Mouse (Mus musculus) heart, embryonic 14.5 days (tissue): ENCODE measurements around the gene Pknox2. TPM values are rescaled to one million over a fixed set of nuclear protein-coding genes. Genes with fewer than 3 reads are reported as not detected.

Experiments
- ATAC-seq: fragments of 200-750 bp; cut with Nextera tagmentation; 2 replicates; pipeline ENCODE4 v1.8.0; 2017; ENCODE audit warnings: low read depth, moderate TSS enrichment; ENCODE audit not compliant: insufficient number of reproducible peaks, insufficient read depth, low FRiP score
- H3K27ac ChIP-seq, 2 experiments: fragments of 200-500 bp in 1 of 2; fragments of 300-500 bp in 1 of 2; sonication (generic) in 1 of 2; replicated peaks in 1 of 2; 2 replicates each; pipeline ENCODE4 v1.5.1; 2012 to 2014; ENCODE audit warnings: low read depth in 2 of 2, low read length in 2 of 2, control low read depth in 1 of 2, mild to moderate bottlenecking in 1 of 2, mixed read lengths in 1 of 2; ENCODE audit not compliant: control insufficient read depth in 1 of 2, insufficient read depth in 1 of 2
- H3K27me3 ChIP-seq: fragments of 300-500 bp; sonication (generic); 2 replicates; pipeline ENCODE4 v1.6.1; 2014; ENCODE audit warnings: mild to moderate bottlenecking, low read length, control low read depth; ENCODE audit not compliant: control insufficient read depth, insufficient read depth
- H3K36me3 ChIP-seq: fragments of 300-500 bp; sonication (generic); 2 replicates; pipeline ENCODE4 v1.6.1; 2014; ENCODE audit warnings: mild to moderate bottlenecking, control low read depth, low read length, mixed read lengths; ENCODE audit not compliant: control insufficient read depth, insufficient read depth
- H3K4me1 ChIP-seq, 2 experiments: fragments of 200-500 bp in 1 of 2; fragments of 300-500 bp in 1 of 2; sonication (generic) in 1 of 2; 2 replicates each; pipeline ENCODE4 v1.6.1; 2012 to 2014; ENCODE audit warnings: low read length in 2 of 2, control low read depth in 1 of 2, mixed read lengths in 1 of 2; ENCODE audit not compliant: control insufficient read depth in 2 of 2, insufficient read depth in 2 of 2
- H3K4me2 ChIP-seq: fragments of 300-500 bp; sonication (generic); 2 replicates; pipeline ENCODE4 v1.6.1; 2014; ENCODE audit warnings: mild to moderate bottlenecking, low read length
- H3K4me3 ChIP-seq, 2 experiments: fragments of 200-500 bp in 1 of 2; fragments of 300-500 bp in 1 of 2; sonication (generic) in 1 of 2; 2 replicates each; pipeline ENCODE4 v1.5.1; 2012 to 2014; ENCODE audit warnings: low read length in 2 of 2, mild to moderate bottlenecking in 2 of 2, control low read depth in 1 of 2, low read depth in 1 of 2, moderate library complexity in 1 of 2; ENCODE audit not compliant: control insufficient read depth in 1 of 2, insufficient read depth in 1 of 2
- H3K9ac ChIP-seq: fragments of 300-500 bp; sonication (generic); 2 replicates; pipeline ENCODE4 v1.6.1; 2014; ENCODE audit warnings: mild to moderate bottlenecking, low read length
- H3K9me3 ChIP-seq: fragments of 300-500 bp; sonication (generic); 2 replicates; pipeline ENCODE4 v1.6.1; 2016; ENCODE audit warnings: low read length, control low read depth; ENCODE audit not compliant: control insufficient read depth
- WGBS: fragments of 180-500 bp; shearing (Covaris S2); extraction: QIAGEN DNeasy Blood & Tissue Kit; methylation state at CpG from one replicate; pipeline ENCODE4 v1.1.7; 2014; 5-methylcytosine and 5-hydroxymethylcytosine counted together
- polyA plus RNA-seq: library from polyadenylated mRNA; unstranded; fragments of >200 nt; fragmentation: Nextera tagmentation; extraction: Ambion mirVana; gene quantifications from 2 replicates; pipeline ENCODE4 v1.2.1, GENCODE M21; 2014

The Pknox2 gene
- polyA plus RNA-seq, 1 experiment from 2014 or later = 3.6 TPM

DNA sequence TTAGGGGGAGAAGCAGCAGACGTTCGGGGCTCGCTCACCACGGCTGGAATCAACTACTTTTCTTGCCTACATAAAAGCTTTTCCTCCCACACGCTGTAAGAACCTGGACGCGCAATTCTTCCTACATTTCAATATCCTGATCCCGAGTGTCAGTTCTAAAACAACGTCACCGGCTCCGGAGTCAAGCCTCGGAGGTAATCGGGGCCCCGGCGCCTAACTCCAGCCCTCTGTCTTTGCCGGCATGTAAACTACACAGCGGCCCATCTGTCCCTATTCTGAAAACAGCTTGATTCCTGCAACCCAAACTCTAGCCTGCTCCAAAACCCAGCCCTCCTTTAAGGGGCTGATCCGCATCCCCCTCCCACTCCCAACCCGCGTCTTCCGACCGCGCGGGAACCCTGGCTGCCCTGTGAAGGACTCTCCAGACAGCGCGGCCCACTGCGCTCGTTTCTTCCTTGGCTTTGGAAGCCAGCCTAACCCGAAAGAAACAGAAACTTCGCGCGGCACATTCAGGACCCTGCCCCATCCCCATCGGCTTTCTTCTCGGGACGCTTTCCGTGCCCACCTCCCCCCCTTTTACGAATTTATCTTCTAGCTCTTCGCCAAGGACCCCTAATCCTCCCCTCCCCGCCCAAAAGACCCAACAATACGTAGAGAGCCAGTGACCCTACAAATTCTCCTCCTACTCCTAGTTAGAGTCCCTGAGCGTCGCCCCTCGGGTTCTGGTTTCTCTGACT lies 1.4 kb downstream of the Pknox2 start:
- H3K27ac ChIP-seq = peak overlapping the region; percentile 89 to 93
- peak overlapping the region; percentile 98 for H3K4me2 ChIP-seq
- no peaks in the 10 kb centered on the region for H3K36me3 ChIP-seq
- peaks cover 15 to 28% of the 10 kb centered on the region in 2 experiments for H3K4me1 ChIP-seq
- 0 out of 2 replicates have a peak, but pooled peaks cover 4% of the 10 kb centered on the region for H3K27me3 ChIP-seq
- under 1% methylated on average over 43 of the region's 43 CpGs for WGBS
- peak overlapping the region; percentile 87 for H3K9ac ChIP-seq
- no peaks in the 10 kb centered on the region for H3K9me3 ChIP-seq
- ATAC-seq = no peak
- peak overlapping the region; percentile 70 to 83 for H3K4me3 ChIP-seq

DNA sequence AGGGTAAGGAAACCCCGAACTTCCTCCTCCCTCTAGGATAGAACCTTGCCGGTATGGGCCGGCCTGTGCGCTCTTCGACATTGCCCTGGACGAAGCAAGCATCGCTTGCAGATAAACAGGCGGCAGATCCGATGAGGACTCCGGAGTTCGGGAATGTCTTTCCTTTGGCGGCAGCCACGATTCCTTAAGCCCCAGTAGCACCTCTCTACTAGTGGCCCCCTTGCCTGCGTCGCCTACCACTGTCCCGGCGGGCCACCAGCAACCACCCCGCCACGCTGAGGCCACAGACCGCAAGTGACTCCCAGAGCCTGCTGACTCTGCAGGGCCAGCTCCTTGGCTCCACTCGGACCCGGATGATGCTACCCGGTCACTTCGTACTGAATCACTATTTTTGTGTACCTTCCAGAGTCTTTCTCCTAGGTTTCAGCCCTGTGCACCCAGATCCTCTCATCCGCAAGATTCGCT lies 2.0 kb downstream of the Pknox2 start:
- no peak for ATAC-seq
- H3K4me2 ChIP-seq = peak overlapping the region; percentile 98
- H3K27ac ChIP-seq = peak overlapping the region in 1 of 2 experiments; percentile 93; a peak in 3 of 4 replicates
- 0 out of 2 replicates have a peak, but pooled peaks cover 4% of the 10 kb centered on the region for H3K27me3 ChIP-seq
- 2% methylated on average over 26 of the region's 26 CpGs for WGBS
- H3K9me3 ChIP-seq = no peaks in the 10 kb centered on the region
- peak overlapping the region; percentile 70 to 83 for H3K4me3 ChIP-seq
- peak overlapping the region; percentile 87 for H3K9ac ChIP-seq
- H3K36me3 ChIP-seq = no peaks in the 10 kb centered on the region
- H3K4me1 ChIP-seq = peaks cover 19 to 34% of the 10 kb centered on the region in 2 experiments

DNA sequence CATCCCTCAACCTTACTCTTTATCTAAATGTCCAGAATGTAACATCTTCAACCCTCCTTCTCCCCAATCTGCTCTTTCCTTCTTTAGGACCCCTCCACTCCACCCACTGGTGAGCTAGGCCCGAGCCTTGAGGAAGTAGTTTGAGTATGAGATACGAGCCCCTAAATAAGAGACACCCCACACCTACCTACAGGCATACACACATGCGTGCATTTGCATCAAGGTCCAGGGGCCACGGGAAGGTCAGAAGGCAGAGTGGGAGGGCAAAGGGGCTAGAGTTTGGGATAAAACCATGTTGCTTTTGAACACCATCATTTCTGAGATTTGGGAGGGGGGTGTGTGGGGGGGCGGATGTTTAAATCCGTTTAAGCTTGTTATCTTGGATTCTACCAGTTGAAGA lies 2.5 kb downstream of the Pknox2 start:
- Histone ChIP-seq H3K36me3 (no peaks in the 10 kb centered on the region), H3K27me3 (0 out of 2 replicates have a peak, but pooled peaks cover 4% of the 10 kb centered on the region), H3K9me3 (no peaks in the 10 kb centered on the region), H3K4me2 (peak overlapping the region; percentile 98), H3K27ac (peak overlapping the region; percentile 9 to 48; a peak in 3 of 4 replicates), H3K9ac (peak overlapping the region; percentile 87), H3K4me3 (peak overlapping the region; percentile 70 to 83), H3K4me1 (peaks cover 22 to 38% of the 10 kb centered on the region in 2 experiments)
- no peak for ATAC-seq
- WGBS = 19% methylated on average over 6 of the region's 6 CpGs

DNA sequence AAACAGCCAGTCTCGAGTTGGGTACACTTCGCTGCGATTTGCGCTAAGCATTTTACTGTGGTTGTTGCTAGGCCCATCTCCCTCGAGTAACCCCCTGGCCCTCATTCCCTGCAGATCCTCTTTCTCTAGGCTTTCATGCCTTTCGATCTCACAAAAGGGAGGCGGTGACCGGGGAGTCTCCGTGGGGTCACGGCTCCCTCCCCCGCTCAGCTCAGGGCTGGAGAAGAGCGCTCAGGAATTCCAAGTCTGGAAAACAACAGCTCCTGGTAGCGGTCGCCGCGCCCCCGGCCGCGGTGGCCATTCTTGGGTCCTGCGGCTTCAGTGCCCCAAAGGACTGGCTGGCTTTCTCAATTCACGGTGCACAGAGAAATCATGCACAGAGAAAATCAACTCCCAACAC lies 3.0 kb downstream of the Pknox2 start:
- Histone ChIP-seq H3K27me3 (0 out of 2 replicates have a peak, but pooled peaks cover 4% of the 10 kb centered on the region), H3K36me3 (no peaks in the 10 kb centered on the region), H3K4me1 (peaks cover 24 to 40% of the 10 kb centered on the region in 2 experiments), H3K9ac (peak overlapping the region; percentile 87), H3K9me3 (no peaks in the 10 kb centered on the region), H3K4me3 (peak overlapping the region; percentile 70 to 83), H3K4me2 (peak overlapping the region; percentile 98), H3K27ac (peak overlapping the region in 1 of 2 experiments; percentile 48; a peak in 3 of 4 replicates)
- 9% methylated on average over 21 of the region's 21 CpGs for WGBS
- ATAC-seq = no peak

DNA sequence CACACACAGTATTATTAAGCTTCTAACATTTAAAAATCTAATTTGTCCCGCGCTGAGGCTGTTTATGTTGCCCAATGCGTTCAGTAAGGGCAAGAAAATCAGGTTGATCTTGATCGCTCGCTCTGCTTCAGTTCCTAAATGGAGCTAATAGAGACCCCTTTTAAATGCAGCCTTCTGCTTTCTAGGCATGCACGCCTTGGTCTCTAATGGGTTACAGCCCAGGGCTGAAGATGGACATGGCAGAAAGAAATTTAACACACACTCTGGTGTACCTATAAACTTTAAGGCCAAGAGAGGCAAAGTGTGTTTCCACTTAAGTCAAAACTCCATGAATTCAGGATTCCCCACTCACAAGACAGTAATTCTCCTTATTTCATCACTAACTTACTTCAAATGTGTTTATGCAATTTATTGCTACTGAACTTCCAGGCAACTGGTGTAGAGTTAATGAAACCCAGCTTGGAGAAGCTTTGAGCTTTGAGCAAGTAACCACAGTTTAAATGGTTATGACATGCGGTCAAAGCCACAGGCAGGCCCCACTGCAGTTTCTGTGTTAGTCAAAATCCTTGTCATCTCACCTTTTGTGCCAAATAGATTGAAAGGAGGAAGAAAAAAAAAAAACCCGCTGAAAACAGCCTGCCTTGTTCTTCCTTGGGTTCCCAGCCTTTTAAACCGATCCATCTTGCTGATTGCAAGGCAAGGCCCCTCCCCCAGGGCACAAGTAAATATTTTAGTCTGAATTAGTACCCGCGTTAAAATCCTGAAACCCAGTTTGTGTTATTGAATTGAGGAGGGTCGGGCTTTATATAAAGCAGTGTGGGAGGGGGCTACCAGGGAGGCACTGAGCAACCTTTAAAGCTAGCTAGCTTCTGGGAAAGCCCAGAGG lies 3.9 kb downstream of the Pknox2 start:
- Histone ChIP-seq H3K9me3 (no peaks in the 10 kb centered on the region), H3K36me3 (no peaks in the 10 kb centered on the region), H3K4me3 (no peak overlapping the region), H3K9ac (no peak overlapping the region), H3K27me3 (0 out of 2 replicates have a peak, but pooled peaks cover 4% of the 10 kb centered on the region), H3K4me2 (peak overlapping the region; percentile 98), H3K4me1 (peaks cover 24 to 40% of the 10 kb centered on the region in 2 experiments), H3K27ac (no peak overlapping the region)
- WGBS = 60% methylated on average over 12 of the region's 12 CpGs
- no peak for ATAC-seq

DNA sequence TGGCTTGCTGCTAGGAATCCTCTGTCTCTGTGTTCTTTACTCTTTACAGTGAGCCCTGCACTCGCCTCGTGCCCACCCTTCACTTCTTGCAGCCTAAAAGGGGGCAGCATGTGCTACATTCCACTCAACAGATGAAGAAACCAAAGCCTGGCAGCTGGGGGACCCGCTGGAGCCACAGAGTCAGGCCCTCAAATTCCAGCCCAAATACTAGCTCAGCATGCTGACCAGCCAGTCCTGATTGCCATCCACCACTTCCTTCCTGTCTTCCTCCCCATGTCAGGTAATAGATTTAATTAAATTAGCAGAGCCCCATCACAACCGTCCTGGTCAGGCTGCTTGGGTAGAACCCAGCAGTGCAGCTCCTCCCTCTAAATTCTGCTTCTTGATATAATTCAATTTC lies 5.1 kb downstream of the Pknox2 start:
- Histone ChIP-seq H3K36me3 (no peaks in the 10 kb centered on the region), H3K9ac (no peak overlapping the region), H3K4me1 (peaks cover 24 to 40% of the 10 kb centered on the region in 2 experiments), H3K9me3 (no peaks in the 10 kb centered on the region), H3K27me3 (0 out of 2 replicates have a peak, but pooled peaks cover 4% of the 10 kb centered on the region), H3K4me2 (no peak overlapping the region), H3K4me3 (no peak overlapping the region), H3K27ac (peak overlapping the region in 1 of 2 experiments; percentile 42; a peak in 1 of 4 replicates)
- WGBS = 36% methylated on average over 4 of the region's 4 CpGs
- ATAC-seq = no peak

DNA sequence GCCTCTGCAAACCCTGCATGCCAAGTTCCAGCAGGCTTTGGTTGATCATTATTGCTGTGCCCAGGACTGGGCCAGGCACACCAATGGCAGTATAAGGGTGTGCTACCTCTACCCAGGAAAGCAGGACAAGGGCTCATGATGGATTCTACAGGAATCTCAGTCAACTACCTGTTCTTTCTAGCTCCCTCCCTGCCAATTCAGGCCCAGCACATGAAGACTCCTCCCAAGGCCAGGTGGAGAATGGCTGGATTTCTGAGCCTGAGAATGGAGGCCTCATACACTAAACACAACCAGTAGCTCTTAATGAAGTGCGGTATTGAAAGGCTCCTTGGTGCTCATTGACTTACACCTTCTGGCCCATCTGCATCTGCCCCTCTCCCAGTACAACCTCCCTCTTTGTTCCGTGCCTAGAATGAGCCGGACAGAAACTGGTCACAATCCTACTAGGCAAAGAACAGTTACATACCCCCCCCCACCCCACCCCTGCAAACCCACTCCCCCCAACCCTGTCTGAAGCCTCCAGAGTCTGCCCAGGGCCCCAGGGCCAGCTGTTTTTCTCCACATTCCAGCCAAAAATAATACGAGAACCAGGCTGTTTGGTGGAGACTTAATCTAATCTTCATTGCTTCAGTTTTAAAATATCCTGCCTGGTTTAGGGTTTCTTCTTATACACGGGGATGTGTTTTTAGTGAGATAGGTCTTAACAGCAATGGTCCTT lies 6.6 kb downstream of the Pknox2 start:
- peak overlapping the region; percentile 40 to 47; a peak in 3 of 4 replicates for H3K27ac ChIP-seq
- ATAC-seq = peak; percentile 51

More for the DNA sequence above, 6.6 kb downstream of the Pknox2 start:
- Histone ChIP-seq H3K4me2 (no peak overlapping the region), H3K36me3 (no peaks in the 10 kb centered on the region), H3K9me3 (no peaks in the 10 kb centered on the region), H3K9ac (no peak overlapping the region), H3K27me3 (0 out of 2 replicates have a peak, but pooled peaks cover 4% of the 10 kb centered on the region), H3K4me3 (no peak overlapping the region), H3K4me1 (peaks cover 24 to 40% of the 10 kb centered on the region in 2 experiments)
- 36% methylated on average over 5 of the region's 5 CpGs for WGBS
